Mouse (Mus musculus): ENCODE results near the gene Gpr39. TPM values are rescaled to one million over a fixed set of nuclear protein-coding genes. Genes with fewer than 3 reads are reported as not detected.
A peak's percentile ranks its signal among the peaks of the same experiment; 100 is the strongest.

The Gpr39 gene
- total RNA-seq, 2 experiments from 2014 or later: 0.17 to 0.25 TPM

DNA sequence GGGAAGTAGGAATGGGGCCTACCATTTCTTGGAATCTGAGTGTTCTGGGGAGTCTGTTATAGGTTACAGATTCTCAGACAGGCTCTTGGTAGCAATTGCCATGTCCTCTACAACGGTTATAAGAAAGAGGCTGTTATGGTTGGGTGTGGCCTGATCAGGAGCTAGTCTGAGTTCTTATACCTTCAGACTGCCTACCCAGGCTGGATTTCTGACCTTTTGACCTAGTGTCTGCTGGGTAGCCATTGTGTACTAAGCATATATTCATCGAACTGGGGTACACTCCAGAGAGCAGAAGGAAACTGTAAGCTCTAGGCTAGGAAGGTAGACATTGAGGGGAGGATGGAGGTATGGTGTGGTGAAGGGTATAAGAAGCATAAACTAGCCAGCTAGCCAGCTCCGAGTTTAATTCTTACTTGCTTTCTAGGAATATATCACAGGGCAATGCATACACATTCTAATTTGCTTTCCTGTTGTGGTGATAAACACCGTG lies 24.4 kb downstream of the Gpr39 start:
- DNase-seq: no peak

DNA sequence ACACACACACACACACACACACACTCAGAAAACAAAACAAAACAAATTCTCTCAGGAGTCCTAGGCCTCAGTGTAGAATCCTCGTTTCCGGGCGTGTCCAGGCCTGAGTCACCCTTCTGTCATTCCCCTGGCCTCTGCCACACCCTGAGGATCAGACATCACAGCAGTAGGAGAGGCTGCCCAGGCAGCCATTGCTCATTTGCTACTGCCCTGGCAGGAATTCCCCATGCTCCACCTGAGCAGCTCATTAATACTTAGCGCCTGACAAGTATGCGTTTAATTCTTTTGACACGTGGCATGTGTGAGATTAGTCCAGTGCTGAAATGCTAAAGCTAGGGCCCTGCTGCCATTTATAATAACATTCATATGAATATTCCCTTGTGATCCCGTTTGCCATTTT lies 25.0 kb downstream of the Gpr39 start:
- DNase-seq: no peak

DNA sequence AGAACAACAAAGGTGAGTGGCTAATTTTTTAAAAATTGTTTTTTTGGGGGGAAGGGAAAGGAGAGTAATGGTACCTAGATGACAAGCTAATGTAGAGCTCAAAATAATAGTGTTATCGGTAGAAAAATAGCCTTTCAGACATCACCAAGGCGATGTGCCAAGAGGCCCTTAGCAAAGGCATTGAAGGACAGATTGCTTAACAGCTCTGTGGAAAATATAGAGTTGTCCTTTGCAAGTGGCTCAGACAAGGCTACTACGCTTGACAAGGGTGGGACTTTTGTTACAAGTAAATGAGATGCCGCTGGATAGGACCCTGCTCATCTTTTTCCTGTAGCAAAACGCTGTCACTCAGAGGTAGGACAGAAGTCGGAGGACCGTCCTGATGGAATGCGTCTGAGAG lies 25.5 kb downstream of the Gpr39 start:
- DNase-seq: no peak

DNA sequence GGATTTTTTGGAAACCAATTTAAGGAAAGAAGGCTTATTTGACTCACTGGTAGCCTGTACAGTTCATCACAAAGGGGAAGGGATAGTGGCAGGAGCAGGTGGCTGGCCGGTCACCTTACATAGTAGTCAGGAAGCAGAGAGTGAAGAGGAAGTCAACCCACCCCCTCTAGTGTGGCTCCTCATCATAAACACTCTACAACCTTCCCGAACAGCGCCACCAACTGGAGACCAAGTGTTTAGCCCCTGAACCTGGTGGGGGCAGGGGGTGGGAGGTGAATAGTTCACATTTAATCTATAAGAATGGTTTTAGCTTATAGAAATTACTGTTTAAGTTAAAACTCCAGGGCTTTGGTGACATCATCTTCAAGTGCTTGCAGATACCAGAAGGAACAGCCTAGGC lies 28.6 kb downstream of the Gpr39 start:
- no peak for DNase-seq

DNA sequence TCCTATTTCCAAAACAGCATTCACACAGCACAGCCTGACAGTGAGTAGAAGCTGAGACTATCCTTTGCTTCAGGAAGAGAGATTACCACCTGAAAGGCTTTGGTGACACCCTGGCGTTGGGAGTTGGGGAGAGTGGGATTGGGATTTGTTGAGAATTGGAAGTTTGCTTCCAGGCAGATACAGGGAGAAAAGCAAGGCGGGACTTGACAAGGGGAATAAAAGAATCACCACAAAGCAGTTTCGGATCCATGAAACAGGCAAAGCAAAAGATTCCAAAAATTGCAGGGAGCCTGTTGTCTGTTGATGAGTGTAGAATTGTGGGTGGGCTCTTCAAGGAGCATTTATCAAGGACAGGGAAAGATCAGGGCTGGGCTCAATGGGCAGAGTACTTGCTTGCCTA lies 38.5 kb downstream of the Gpr39 start:
- no peak for DNase-seq

DNA sequence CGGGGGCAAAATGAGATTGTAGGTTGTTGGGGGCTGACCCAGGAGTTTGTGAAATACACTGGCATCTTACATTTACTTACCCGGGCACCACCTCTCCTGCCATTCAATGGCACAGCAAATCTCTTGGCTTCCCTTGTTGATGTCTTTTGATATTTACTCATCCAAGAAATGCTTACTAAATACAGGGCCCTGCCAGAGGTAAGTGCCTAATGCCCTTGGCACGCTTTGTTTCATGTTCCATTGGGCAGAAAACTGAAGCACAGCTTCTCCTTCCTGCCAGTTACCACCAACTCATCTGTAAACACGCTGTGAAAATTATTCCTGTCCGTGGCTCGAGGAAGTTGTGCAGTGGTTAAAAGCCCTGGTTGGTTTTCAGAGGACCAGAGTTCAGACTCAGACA lies 39.4 kb downstream of the Gpr39 start:
- no peak for DNase-seq

DNA sequence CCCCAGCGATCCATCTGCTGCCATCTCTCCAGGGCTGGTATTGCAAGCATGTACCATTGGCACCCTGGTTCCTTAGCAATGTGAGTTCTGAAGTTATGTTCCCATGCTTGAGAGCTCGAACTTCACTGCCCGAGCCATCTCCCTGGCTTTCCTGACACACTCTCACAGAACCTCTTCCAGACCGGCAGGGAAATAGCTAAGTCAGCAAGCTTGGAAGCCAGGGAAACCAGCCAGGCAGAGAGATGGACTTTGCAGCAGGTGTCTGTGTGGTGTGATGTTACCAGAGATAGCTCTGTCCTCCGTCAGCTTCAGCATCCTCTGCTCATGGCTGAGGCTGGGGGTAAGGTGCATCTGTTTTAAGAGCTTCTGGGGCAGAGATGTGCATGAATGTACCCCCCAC lies 41.1 kb downstream of the Gpr39 start:
- DNase-seq: no peak

DNA sequence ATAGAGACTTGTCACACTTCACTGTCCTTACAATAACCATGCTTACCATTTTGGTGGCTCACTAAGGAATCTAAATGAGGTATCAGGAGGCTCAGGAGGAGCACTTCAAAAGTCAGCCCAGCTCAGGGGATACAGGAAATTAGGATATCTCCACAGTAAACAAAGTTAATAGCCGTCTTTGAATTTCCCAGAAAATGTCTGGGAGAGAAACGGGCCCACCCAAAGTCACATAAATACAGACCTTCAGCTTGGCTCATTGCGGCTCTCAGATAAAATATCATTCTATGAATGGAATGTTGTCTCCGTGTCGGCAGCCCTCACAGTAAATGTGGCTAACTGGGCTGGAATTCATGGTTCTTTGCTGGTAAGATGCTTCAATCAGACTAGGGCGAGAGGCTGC lies 42.3 kb downstream of the Gpr39 start:
- no peak for DNase-seq

DNA sequence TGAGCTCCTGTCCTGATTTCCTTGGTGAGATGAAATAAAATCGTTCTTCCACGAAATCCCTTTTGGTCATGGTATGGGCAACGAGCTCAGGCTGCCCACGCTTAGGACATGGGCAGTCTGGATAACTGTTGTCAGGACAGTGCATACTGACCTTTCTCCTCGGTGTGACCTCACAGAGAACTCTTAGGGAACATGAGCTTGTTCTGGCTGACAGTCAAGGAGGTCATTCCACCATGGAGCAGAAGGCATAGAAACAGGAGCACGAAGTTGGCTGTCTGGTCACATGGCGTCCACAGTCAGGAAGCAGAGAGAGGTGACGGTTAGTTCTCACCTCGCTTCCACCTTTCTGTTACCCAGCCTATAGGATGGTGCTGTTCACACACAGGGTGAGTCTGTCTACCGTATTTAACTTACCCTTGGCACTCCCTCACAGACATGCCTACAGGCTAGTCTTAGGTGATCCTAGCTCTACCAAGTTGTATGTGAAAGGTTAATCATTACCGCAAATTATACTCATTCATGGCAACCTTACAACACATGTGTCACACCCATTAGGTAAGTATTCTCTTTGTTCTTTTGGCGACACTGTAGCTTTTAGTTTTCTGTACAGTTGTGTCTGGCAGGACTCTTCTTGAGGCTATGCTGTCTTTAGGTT lies 44.4 kb downstream of the Gpr39 start:
- DNase-seq: no peak

DNA sequence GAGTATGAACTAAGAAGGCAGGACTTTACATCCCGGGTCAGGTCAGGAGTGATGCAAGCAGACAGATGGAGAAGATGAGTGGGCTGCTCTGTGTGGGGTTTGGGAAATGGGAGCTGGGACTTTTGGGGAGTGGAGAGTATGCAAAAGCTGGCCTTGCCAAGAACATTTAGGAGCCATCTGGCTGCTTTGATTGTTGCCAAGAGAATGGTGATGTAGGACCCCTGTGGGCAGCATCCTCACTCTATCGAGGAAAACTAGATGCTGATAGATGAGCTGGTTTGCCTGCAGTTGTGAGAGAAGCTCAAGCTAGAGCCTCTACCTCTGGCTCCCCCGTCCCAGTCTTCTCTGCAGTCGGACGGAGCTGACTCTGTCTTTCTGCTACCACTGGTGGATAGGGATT lies 47.5 kb downstream of the Gpr39 start:
- DNase-seq: peak; percentile 65 to 75

DNA sequence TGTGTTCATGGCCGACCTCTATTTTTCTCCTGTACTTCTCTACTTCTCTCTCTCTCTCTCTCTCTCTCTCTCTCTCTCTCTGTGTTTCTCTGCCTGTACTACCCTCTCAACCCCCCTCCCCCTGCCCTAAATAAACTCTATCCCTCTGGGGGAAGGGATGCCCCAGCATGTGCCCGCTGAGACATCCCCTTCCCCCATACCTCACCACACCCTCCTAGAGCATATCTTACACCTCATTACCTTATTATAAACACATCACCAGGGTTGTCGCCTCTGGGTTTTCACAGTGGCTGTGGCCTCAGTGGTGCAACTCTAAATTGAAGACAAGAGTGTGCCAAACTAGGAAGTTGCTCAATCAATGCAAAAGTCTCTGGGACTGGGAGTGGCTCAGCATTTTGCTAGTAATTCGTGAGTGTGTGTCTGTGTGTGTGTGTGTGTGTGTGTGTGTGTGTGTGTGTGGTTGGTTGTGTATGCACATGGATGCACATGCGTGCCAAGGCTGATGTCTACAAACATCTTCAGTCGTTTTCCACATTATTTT lies 52.3 kb downstream of the Gpr39 start:
- no peak for DNase-seq

DNA sequence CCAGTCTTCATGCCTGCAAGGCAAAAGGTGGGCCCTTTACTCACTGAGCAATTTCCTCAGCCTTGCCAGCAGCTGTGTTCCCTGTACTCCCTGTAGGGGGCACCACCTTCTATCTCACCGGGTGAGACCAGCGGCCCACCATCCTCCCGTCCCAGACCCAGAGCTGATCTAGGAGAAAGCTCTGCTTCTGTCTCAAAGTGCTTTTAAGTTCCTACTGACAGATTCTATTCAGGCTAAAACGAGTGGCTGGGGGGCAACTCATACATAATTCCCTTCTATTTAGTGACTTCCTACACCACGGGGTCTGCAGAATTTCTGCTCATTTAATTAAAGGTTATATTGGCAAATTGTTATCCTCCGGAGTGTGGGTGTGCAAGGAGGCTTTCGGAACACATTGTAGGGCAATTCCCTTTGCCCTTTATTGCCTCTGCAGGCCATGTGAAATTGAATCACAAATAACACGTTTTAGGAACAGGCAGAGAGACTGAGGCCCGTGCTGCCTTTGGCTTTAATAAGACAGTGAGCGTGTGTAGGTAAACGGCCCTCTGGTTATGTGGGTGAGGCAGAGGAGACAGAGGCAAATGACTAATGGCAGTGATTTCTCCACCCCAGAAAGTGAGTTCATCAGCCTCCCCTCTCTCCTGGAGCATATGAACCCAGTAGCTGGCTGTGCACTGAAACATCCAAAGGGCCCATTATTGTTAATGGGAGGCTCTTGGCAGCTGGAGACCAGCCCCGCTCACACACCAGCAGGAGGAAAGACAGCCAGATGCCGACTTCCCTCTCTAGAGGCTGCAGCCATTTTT lies 53.1 kb downstream of the Gpr39 start:
- no peak for DNase-seq

DNA sequence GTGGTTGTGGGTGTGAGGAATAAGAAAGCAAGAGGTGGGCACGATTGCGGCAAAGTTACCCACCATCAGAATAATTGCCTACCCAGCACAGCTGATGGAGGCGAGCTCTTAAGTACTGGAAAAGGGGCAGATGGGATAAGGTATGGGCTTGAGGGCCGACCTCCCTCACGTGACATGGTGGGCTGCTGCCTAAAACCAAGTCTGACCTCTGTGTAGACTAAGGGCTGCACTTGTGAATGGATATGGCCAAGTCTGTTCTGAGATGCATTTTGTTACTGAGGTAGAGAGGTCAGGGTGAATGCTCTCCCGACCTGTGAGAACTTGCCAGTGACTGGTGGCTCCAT lies 53.7 kb downstream of the Gpr39 start:
- no peak for DNase-seq

DNA sequence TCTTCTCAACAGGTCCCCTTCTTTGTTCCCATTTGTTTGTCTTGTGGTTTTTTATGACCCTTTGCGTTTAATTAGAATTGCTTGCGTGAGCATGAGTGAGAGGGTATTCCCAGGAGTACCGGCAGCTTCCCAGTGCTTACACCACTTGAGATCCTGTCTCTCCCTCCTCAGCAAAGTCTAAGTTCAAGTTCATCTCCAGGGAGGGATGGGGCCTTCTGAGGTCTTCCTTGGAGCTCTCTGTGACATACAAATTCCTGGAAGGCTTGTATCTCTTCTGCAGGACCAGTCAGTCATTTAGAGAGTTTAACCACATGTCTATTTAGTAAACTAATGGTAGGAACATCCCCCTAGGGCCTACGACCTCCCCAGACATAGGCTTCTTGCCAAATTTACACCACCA lies 55.1 kb downstream of the Gpr39 start:
- no peak for DNase-seq

DNA sequence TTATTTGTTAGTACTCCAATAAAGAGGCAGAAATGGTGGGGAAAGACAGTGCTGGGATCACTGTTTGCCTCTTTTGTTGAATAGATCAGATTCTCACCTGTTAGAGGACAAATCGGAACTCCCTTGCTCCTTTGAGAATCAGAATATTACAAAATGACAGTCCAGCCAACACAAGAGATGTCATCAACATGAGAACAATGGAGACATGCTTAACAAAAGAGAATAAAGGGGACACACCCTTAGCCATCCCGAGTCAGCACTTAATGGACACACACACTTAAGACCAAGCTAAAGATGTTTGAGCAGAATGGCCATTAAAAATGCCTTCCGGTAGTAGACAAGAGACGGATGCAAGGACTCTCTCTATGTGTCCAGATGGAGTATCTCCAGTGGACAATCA lies 68.0 kb downstream of the Gpr39 start:
- DNase-seq: no peak

DNA sequence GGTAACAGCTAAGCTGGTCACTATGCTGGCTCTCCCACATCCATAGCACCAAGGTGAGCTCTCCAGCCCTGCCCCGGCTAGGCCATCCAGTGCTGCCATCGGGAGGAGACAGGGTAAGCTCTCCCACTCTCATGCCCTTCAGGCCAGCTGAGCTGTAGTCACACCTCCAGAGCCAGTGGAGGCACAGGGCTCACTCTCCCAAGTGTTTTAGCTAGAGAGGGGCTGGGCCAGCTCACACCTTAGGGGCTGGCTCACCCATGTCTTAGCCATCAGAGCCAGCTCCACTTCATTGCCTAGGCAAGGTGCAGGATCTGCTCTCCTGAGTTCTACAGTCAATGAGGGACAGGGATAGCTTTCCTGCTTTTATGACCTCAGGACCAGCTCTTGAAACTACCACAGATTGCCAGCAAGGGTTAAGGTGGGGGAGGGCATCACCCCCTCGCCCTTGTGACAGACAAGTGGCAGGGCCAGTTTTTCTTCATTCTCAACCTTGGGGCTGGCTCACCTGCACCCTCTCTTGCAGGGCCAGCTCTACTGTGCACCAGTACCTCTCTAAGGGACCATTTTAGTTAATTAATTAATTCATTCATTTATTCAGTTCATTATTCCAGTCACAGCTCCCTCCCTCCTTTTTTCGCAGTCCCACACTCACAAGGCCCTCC lies 78.7 kb downstream of the Gpr39 start:
- no peak for DNase-seq

DNA sequence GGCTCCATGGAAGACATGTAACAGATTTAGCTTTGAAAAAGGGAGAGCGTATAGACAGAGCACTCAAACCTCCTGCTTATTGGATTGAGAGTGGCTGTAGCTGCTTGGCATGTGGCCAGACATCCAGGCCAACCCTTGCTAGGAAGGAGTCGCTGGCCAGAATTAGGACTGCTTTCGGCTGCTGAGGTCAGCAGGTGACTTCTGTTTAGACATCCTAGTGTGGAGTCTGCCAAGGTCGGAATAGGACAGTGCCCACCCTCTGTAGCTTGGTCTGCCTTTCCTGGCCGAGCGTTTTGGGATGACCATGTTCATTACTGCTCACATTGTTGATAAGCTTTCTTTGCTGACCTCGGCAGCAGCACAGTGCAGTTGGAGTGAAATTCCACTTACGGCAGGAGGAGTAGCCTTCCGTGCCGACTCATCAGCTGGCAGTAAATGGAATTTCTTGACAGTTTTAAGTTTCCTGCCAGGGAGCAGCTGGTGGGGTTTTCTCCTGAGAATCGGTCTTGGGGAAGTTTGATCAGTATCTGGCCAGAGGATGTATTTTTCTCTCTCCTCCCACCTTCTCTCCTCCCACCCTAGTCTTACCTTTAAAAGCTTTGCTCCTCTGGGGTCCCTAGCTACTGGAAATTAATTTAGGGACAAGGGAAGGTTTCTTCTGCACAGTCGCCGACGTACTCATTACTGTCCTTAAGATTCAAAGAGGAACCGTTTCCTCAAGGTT lies 83.3 kb downstream of the Gpr39 start:
- peak; percentile 5 to 7 for DNase-seq

DNA sequence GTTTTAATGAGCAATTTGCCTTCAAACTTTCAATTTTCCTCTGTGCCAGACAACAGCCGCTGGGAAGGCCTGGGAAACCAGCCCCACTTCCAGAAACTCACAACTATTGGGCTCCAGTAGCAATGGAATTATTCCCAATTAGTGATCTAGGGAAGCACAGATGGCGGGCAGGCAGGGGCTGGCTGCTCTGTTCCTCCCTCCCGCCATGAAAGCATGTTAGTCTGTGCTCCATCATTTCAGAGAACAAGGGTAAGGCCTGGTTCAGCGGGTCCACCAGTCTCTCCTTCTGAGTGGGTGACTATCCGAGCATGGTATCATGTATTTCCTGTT lies 83.9 kb downstream of the Gpr39 start:
- DNase-seq: peak; percentile 45 to 53

DNA sequence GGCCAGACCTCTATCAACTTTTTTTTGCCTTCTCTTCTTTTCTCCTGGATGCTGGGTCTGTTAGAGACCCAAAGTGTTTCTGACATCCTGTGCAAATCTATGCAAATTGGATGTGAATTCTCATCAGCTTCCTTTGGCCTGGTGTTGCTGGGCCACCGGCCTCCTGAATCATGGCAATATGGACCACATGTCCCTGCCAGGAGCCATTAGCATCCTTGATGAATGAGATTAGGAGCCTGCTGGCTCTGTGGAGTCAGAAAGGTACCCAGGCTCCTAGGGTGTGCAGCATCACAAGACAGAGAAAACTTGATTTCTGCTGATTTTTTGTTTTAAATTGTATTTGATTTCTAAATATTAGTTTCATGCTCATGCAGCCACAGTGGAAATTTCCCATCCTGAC lies 85.3 kb downstream of the Gpr39 start:
- DNase-seq: no peak

DNA sequence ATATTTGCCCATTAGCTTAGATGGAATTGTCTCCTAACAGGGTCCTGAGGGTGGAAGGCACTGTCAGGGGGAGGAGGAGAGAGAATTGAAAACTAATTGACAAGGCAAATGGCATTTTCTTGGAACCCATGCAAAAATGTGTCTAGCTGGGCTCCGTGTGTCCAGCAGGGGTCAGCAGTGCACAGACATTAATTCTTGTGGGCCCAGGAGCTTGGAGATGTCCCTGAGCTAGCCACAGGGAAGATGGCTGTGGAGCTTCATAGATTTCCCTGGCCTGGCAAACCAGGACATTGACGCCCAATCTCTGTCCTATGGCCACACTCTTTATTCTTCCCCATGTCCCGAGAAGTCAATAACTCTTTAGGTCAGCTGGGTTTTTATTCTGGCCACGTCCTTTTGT lies 113.0 kb downstream of the Gpr39 start:
- peak; percentile 65 to 73 for DNase-seq

DNA sequence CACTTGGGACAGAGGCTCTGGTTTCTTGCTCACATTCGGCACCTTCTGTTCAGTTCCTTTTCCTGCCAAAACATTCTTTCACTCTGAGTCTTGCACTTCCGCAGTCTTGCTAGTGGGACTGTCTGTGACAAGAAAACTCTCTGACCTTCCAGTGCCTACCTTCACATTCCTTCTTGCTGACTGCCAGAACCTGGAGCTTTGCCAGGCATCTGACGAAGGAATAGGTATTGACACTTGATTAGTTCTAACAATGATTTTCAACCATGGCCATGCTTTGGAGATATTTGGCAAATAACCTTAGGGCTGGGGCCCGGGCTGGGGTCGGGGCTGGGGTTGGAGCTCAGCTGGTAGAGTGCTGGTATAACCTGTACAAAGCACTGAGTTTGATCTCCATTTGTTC lies 123.7 kb downstream of the Gpr39 start:
- no peak for DNase-seq

DNA sequence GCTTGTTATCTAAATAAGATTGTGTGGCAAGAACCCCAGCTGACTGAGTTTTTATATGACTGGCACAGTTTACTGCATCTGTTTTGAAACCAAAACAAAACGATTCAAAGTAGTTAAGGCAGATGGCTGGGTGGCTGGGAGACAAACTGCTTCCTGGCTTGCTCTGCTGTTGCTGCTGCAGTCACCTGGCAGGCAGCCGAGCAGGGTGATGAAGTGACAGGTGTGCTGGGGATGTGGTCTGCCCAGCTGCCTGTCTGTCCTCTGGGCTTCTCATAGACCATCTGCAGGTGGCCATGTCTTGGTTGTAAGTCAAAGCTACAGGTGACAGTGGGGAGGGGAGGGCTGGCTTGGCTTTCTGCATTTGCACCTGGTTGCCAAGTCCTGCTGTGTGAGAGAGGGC lies 131.6 kb downstream of the Gpr39 start:
- peak; percentile 5 to 19 for DNase-seq
